In genomic region chr2:45678685-45679084, GRCm38 (mm10) we compare ENCODE assay signal across 23 mouse cellular contexts.
A peak's percentile ranks its signal among the peaks of the same experiment; 100 is the strongest.
DNase-seq lines count a peak whose midpoint lies in the region; ATAC-seq lines count a peak whose summit lies in the region.
"Had no signal": no experiment of that assay in that cellular context is flagged by ENCODE, and none has a peak within 500 bp of the region (broad histone marks: within the 10 kb centered on the region; RNA-seq: fewer than 3 reads in every experiment).

No protein-coding gene starts in this region.

- no peak overlapping the region for H3K4me2 ChIP-seq in forebrain, embryonic 14.5 days (ENCODE audit: low read length)
- H3K4me2 ChIP-seq in hindbrain, embryonic 11.5 days (replicated peaks; ENCODE audit: low read depth, low read length) = no peak overlapping the region
- no peak overlapping the region for H3K4me2 ChIP-seq in hindbrain, embryonic 12.5 days (replicated peaks)
- no peak overlapping the region for H3K4me2 ChIP-seq in lung, embryonic 16.5 days (ENCODE audit: low read depth, low read length)
- H3K4me2 ChIP-seq: forebrain, embryonic 12.5 days; heart, embryonic 13.5 days; liver, embryonic 11.5 days had no signal

- no peak overlapping the region for H3K4me3 ChIP-seq in forebrain, embryonic 14.5 days (ENCODE audit: low read depth, low read length)
- no peak overlapping the region for H3K4me3 ChIP-seq in forebrain, embryonic 10.5 days
- no peak overlapping the region for H3K4me3 ChIP-seq in hindbrain, embryonic 11.5 days (ENCODE audit: low read depth, low read length)
- H3K4me3 ChIP-seq in hindbrain, embryonic 12.5 days = no peak overlapping the region
- no peak overlapping the region for H3K4me3 ChIP-seq in lung, embryonic 16.5 days (ENCODE audit: low read length)
- no peak overlapping the region for H3K4me3 ChIP-seq in embryonic facial prominence, embryonic 10.5 days
- H3K4me3 ChIP-seq: forebrain, embryonic 12.5 days; heart, embryonic 13.5 days; left cerebral cortex, adult 2 months; midbrain, embryonic 10.5 days had no signal

- no peaks in the 10 kb centered on the region for H3K4me1 ChIP-seq in forebrain, embryonic 14.5 days (ENCODE audit: control insufficient read depth, insufficient read depth, low read length)
- peaks cover 4% of the 10 kb centered on the region; the same call in 1 of the 2 replicates for H3K4me1 ChIP-seq in forebrain, embryonic 10.5 days
- H3K4me1 ChIP-seq in hindbrain, embryonic 11.5 days (replicated peaks; ENCODE audit: control insufficient read depth, insufficient read depth, low read length) = no peaks in the 10 kb centered on the region
- no peaks in the 10 kb centered on the region for H3K4me1 ChIP-seq in hindbrain, embryonic 12.5 days
- H3K4me1 ChIP-seq in lung, embryonic 16.5 days (replicated peaks; ENCODE audit: control insufficient read depth, insufficient read depth, low read length) = 0 out of 2 replicates have a peak, but pooled peaks cover 2% of the 10 kb centered on the region
- peaks cover 7% of the 10 kb centered on the region for H3K4me1 ChIP-seq in embryonic facial prominence, embryonic 10.5 days
- H3K4me1 ChIP-seq: heart, embryonic 13.5 days; midbrain, embryonic 10.5 days had no signal

- WGBS in forebrain, embryonic 14.5 days = 66% methylated on average over 9 of the region's 9 CpGs
- 78% methylated on average over 9 of the region's 9 CpGs for WGBS in forebrain, embryonic 10.5 days
- WGBS in hindbrain, embryonic 11.5 days = 66% methylated on average over 9 of the region's 9 CpGs
- 62% methylated on average over 9 of the region's 9 CpGs for WGBS in hindbrain, embryonic 12.5 days
- 46% methylated on average over 9 of the region's 9 CpGs for WGBS in lung, embryonic 16.5 days
- 58% methylated on average over 9 of the region's 9 CpGs for WGBS in embryonic facial prominence, embryonic 10.5 days

- H3K27me3 ChIP-seq in forebrain, embryonic 14.5 days (replicated peaks; ENCODE audit: control insufficient read depth, insufficient read depth, low read length) = no peaks in the 10 kb centered on the region
- H3K27me3 ChIP-seq in forebrain, embryonic 10.5 days (ENCODE audit: poor library complexity, severe bottlenecking) = no peaks in the 10 kb centered on the region
- no peaks in the 10 kb centered on the region for H3K27me3 ChIP-seq in hindbrain, embryonic 11.5 days (ENCODE audit: control insufficient read depth, insufficient read depth, low read length)
- no peaks in the 10 kb centered on the region for H3K27me3 ChIP-seq in hindbrain, embryonic 12.5 days
- no peaks in the 10 kb centered on the region for H3K27me3 ChIP-seq in lung, embryonic 16.5 days (ENCODE audit: control insufficient read depth, insufficient read depth, low read depth, low read length)
- no peaks in the 10 kb centered on the region for H3K27me3 ChIP-seq in embryonic facial prominence, embryonic 10.5 days (replicated peaks; ENCODE audit: low read depth, poor library complexity, severe bottlenecking)
- H3K27me3 ChIP-seq: forebrain, embryonic 12.5 days; heart, embryonic 13.5 days had no signal

- no peaks in the 10 kb centered on the region for H3K9me3 ChIP-seq in forebrain, embryonic 14.5 days (replicated peaks; ENCODE audit: control insufficient read depth, low read length)
- H3K9me3 ChIP-seq in forebrain, embryonic 10.5 days = no peaks in the 10 kb centered on the region
- H3K9me3 ChIP-seq in hindbrain, embryonic 11.5 days (ENCODE audit: control insufficient read depth, low read length) = no peaks in the 10 kb centered on the region
- H3K9me3 ChIP-seq in hindbrain, embryonic 12.5 days (replicated peaks) = no peaks in the 10 kb centered on the region
- no peaks in the 10 kb centered on the region for H3K9me3 ChIP-seq in lung, embryonic 16.5 days (ENCODE audit: control insufficient read depth, low read length)
- H3K9me3 ChIP-seq in embryonic facial prominence, embryonic 10.5 days = no peaks in the 10 kb centered on the region
- H3K9me3 ChIP-seq: forebrain, embryonic 12.5 days; G1E; heart, embryonic 13.5 days; midbrain, embryonic 10.5 days had no signal

- no peak overlapping the region for H3K9ac ChIP-seq in forebrain, embryonic 14.5 days (ENCODE audit: low read length)
- H3K9ac ChIP-seq in hindbrain, embryonic 11.5 days (ENCODE audit: low read depth, low read length) = no peak overlapping the region
- H3K9ac ChIP-seq in hindbrain, embryonic 12.5 days = no peak overlapping the region
- 0 out of 2 replicates have a peak overlapping the region, but pooled peaks have one; percentile 3 for H3K9ac ChIP-seq in lung, embryonic 16.5 days (ENCODE audit: low read length)
- H3K9ac ChIP-seq: forebrain, embryonic 12.5 days; heart, embryonic 13.5 days had no signal

- no peak for ATAC-seq in forebrain, embryonic 14.5 days
- no peak for ATAC-seq in hindbrain, embryonic 11.5 days (ENCODE audit: low FRiP score)
- no peak for ATAC-seq in hindbrain, embryonic 12.5 days (ENCODE audit: low FRiP score)
- peak; percentile 52; the same call in 1 of the 2 replicates for ATAC-seq in lung, embryonic 16.5 days (ENCODE audit: low read depth)

- DNase-seq in forebrain, embryonic 14.5 days (ENCODE audit: low spot score) = peak; percentile 39
- no peak for DNase-seq in forebrain, embryonic 10.5 days (ENCODE audit: extremely low spot score, low spot score)
- peak; percentile 11 for DNase-seq in hindbrain, embryonic 11.5 days (ENCODE audit: low spot score)
- DNase-seq in lung, postnatal 25 days (ENCODE audit: low spot score) = no peak
- peak; percentile 25 for DNase-seq in embryonic facial prominence, embryonic 10.5 days (ENCODE audit: low spot score)
- no peak for DNase-seq in B cell, adult 2 months
- DNase-seq: adrenal gland, postnatal 25 days; cerebellum, adult 2 months; cerebellum, postnatal 36 days; gastrocnemius, postnatal 25 days; kidney, adult 11 months; layer of hippocampus, adult 9-11 months; left cerebral cortex, postnatal 4 days; retina, postnatal 1 day; right cerebral cortex, postnatal 4 days had no signal

- no peaks in the 10 kb centered on the region for H3K36me3 ChIP-seq in forebrain, embryonic 14.5 days (ENCODE audit: control insufficient read depth, insufficient read depth, low read length)
- H3K36me3 ChIP-seq in forebrain, embryonic 10.5 days (replicated peaks) = no peaks in the 10 kb centered on the region
- H3K36me3 ChIP-seq in hindbrain, embryonic 11.5 days (ENCODE audit: control insufficient read depth, insufficient read depth, low read length) = no peaks in the 10 kb centered on the region
- H3K36me3 ChIP-seq in hindbrain, embryonic 12.5 days = no peaks in the 10 kb centered on the region
- no peaks in the 10 kb centered on the region for H3K36me3 ChIP-seq in lung, embryonic 16.5 days (ENCODE audit: control insufficient read depth, insufficient read depth, low read length)
- no peaks in the 10 kb centered on the region for H3K36me3 ChIP-seq in embryonic facial prominence, embryonic 10.5 days (replicated peaks)
- H3K36me3 ChIP-seq: forebrain, embryonic 12.5 days; G1E; heart, embryonic 13.5 days; midbrain, embryonic 10.5 days had no signal

- H3K27ac ChIP-seq in forebrain, embryonic 14.5 days (ENCODE audit: low read depth, low read length) = no peak overlapping the region
- H3K27ac ChIP-seq in forebrain, embryonic 10.5 days = no peak overlapping the region
- no peak overlapping the region for H3K27ac ChIP-seq in hindbrain, embryonic 11.5 days (ENCODE audit: low read depth, low read length)
- no peak overlapping the region for H3K27ac ChIP-seq in hindbrain, embryonic 12.5 days
- H3K27ac ChIP-seq in lung, embryonic 16.5 days (ENCODE audit: low read length) = peak overlapping the region; percentile 61; the same call in 1 of the 2 replicates
- H3K27ac ChIP-seq in embryonic facial prominence, embryonic 10.5 days (replicated peaks) = no peak overlapping the region
- H3K27ac ChIP-seq: forebrain, embryonic 12.5 days; heart, embryonic 13.5 days; left cerebral cortex, adult 2 months; midbrain, embryonic 10.5 days had no signal

Comparison
In these comparisons a context has a peak if more than half of its experiments do, and no peak if none do; other contexts are left out.
1. DNase-seq: peak in forebrain, embryonic 14.5 days (single experiment), hindbrain, embryonic 11.5 days (single experiment) and embryonic facial prominence, embryonic 10.5 days (single experiment); none in forebrain, embryonic 10.5 days (single experiment), lung, postnatal 25 days (single experiment) and B cell, adult 2 months (0 of 2).